Mouse (Mus musculus) heart, adult 9 months (tissue): ENCODE measurements around the gene Mrrf.
A peak's percentile ranks its signal among the peaks of the same experiment; 100 is the strongest.

Experiments used
- DNase-seq, 2 experiments: peaks; one replicate each; pipeline ENCODE4 v3.0.0; 2022; ENCODE audit warnings: low spot score in 2 of 2

The Mrrf gene

DNA sequence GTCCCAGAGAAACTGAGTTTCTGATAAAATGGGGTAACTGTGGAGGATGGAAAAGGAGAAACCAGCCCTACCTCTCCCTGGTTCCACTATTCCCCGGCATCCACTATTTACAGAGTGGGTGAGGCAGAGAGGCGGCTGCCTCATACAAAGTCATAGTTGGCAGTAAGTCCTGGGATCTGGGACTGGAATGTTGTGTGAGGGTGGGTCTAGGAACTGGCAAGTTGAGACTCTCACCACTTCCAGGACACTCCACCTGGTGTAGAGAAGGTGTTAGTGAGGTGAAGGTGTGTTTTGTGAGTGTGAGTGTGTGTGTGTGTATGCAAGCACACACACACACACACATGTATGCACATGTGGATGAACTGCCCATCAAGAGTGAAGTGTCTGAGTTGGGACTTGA is 64.6 kb downstream of the Mrrf start:
- DNase-seq, result no peak

DNA sequence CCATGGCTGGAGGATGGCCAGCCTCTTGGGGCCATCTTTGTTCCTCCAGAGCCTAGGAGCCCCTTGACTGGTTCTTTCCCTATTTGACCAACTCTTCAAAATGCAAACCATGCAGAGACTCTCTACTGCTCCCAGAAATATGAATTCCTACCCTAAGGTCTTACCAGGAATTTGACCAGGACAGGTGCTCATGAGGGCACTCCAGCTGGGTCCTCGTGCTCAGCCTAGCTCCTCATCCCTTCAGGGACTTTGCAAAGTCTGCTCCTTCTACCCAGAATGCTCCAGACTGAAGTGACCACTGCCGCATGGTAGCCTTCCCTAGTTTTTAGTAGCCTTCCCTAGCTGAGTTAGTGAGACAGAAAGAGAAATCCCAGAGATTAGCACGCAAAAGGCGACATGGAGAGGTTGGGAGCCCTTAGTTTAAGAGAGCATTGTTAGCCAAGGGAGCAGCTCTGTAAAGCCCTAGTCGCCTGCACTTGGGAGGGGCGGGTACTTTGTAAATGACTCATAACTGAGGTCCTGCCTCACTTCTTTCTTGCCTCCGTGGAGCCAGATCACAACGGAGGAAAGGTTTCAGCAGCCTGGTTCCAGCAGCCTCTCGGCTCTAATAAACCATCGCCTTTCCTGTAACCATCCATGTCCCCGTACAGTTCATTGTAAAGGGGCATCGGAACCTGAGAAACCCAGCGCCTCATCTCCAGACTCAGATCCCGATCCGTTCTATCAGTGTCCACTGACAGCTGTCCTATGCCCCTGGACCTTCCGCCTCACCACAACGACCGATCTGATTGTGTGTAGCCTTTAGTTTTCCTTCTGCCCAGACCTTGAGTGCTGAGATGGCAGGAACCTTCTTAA is 65.8 kb downstream of the Mrrf start:
- no peak for DNase-seq

DNA sequence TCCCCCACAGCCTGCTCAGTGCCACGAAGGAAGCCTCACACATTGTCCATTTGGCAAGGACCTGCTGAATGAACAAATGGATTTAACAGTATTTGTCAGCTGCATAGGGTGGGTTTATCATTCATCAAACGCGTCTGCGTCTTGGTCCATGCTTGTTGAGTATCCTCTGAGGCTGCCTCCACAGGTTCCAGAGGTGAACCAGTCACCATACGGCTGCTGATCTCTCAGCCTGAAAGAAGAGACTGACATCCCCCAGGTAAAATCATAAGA is 66.4 kb downstream of the Mrrf start:
- DNase-seq, result no peak

DNA sequence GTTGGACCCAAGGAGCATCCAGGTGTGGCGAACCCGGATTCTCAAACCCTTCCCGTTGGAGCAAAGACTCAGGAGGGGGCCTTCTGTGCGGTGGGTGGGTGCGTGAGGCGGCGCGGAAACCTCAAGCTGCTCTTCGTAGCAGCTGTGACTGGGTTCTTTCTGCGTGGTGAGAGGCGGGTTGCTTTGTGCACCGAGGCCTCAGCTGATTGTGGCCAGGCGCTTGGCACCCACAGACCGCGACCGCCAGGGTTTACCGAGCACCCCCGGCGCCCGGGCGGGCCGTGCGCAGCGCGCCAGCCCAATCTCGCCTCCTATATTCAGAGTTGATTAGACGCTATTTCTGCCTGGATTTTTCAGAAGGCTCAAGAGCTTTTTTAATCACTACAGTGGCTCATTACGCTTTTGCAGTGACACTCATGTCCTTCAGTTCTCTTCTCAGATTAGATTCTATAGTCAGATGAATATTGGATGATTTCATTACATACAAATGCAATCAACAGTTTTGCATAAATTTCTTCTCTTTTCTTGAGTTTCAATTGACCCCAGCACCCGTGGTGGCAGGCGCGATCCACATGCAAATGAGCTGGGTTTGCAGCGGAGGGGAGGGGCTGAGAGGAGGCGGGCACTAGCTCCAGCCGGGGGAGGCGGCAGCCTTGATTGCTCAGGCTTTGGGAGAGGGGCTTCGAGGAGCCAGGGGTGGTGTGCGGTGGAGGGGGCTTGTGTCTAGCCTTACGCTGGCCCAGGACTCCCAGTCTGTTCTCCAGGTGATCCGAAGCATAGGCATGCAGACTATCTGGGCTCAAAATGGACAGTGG is 67.0 kb downstream of the Mrrf start:
- no peak for DNase-seq

- no peak for DNase-seq
Observed at GRCm38 (mm10) chr2:36204595-36204994, 68.4 kb downstream of the Mrrf start.

- no peak for DNase-seq
Observed at GRCm38 (mm10) chr2:36207071-36207470, 70.9 kb downstream of the Mrrf start.

DNA sequence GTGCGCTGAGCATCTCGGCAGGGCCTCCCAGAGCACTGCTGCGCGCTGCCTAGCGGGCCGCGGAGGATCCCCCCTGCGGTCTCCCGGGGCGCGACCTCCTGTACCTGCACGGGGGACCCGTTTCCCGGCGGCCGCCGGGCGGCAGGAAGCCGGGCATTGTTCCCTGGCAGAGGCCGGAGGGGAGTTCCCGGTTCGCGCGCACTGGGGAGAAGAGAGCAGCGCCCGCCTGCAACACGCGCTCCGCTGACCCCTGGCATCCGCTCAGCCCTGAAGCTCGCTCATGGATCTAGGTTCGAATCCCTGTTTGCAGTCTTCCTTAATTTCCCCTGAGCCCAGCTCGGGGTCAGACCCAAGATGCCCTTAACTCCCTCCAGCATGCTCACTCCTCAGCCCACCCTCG is 74.6 kb downstream of the Mrrf start:
- no peak for DNase-seq

GRCm38 (mm10) chr2:36211785-36212184 is 75.6 kb downstream of the Mrrf start:
- DNase-seq, result no peak

DNA sequence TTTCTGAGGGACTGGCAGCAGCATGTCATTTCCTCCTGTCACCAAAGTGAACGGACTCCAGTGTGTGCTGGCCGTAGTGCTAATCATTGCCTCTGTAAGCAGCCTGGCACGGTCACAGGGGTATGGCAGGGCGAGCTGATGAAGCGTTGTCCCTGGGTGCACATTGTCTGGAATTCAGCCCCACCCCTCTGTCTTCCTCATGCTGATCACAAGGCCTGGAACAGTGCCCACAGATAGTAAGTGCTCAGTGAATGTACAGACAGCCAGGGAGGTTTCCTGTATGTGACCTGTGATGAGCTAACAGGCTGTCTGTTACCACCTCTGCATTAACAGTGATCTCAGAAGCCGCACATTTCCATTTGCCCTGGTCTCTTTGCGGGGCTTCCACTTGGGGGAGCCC is 76.9 kb downstream of the Mrrf start:
- DNase-seq, result peak; percentile 60

GRCm38 (mm10) chr2:36214023-36214422 is 77.8 kb downstream of the Mrrf start:
- peak; percentile 72 to 83 for DNase-seq

DNA sequence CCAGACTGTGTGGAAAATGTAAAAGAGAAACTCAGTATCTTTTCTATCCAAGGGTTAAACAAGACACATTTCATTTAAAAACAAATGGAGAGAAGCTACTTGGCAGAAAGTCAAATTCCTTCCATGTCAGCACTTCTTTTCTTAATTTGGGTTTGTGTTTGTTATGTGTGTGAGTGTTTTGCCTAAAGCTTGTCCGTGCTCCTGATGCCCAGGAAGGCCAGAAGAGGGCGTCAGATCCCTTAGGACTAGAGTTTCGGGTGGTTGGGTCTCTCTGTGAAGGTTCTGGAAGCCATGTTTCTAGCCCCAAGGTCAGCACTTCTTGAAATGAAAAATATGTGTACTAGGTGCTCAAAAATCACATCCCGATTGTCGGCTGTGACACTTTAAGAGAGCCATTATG is 78.2 kb downstream of the Mrrf start:
- DNase-seq, result no peak

DNA sequence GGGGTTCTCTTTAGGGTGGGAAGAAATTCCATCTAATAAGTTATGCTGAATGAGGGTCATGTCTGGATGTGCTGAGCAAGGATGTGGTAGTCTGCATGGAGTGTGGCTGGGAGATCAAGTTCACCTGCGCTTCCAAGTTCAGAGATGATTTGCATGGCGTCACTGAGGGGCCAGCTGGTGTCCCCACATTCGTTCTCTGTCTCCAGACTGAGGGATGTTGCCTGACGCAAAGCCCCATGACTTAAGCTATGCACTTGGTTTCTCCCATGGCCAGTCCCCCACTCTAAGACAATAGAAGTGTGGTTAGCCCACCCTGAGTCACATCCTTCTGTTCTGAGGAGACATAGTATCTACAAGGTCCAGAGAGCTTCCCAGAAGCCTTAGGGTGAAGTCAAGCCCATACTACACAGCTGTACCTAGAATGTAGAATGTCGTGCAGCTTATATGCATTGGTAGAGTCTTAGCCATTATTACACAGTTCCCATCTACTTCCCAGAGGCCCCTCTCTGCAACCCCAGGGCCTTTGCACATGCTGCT is 79.1 kb downstream of the Mrrf start:
- no peak for DNase-seq

DNA sequence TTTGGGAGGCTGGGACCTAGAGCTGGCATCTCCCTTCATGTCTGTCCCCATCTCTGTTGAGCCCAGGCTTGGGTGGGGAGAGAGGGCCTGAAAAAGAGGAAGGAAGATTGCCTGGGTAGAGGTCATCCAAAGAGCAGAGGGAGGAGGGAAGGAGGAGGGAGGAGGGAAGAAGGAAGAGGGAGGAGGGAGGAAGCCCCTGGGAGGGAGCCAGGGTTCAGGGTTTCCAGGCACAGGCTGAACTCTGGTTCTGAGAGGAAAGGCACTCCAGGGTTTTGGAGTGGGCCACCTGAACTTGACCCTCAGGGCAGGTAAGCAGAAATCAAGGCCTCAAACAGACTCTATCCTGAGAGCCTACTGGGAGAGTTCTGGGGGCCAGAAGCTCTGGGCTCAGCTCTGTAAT is 80.4 kb downstream of the Mrrf start:
- peak in 1 of 2 experiments; percentile 47 for DNase-seq

DNA sequence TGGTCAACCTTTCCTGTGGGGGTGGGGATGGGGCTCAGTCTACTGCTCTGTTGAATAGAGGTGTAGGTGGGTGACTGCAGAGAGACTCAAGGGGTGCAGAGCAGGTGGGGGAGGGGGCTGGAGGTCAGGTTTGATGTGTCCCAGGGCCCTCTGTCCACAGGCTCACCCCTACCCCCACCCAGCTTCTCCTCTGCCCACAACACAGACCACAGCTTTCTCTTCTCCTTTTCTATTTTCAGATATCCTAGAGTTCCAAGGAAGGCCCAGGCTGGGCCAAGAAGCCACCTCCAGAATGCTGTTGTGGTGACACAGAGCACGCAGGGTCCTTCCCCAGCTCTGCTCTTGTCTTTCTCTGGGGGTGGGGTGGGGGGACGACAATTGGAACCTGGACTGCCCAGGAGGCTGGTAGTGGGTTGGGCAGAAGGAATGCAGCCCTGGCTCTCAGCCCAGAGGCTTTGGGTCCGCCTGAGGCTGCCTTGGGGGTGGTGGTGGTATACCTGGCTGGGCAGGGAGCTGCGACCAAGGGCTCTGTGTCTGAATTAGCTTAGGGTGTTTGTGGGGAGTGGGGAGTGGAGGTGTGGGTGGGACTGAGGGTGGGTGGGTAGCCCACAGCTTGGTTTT is 80.9 kb downstream of the Mrrf start:
- DNase-seq, result peak in 1 of 2 experiments; percentile 53

DNA sequence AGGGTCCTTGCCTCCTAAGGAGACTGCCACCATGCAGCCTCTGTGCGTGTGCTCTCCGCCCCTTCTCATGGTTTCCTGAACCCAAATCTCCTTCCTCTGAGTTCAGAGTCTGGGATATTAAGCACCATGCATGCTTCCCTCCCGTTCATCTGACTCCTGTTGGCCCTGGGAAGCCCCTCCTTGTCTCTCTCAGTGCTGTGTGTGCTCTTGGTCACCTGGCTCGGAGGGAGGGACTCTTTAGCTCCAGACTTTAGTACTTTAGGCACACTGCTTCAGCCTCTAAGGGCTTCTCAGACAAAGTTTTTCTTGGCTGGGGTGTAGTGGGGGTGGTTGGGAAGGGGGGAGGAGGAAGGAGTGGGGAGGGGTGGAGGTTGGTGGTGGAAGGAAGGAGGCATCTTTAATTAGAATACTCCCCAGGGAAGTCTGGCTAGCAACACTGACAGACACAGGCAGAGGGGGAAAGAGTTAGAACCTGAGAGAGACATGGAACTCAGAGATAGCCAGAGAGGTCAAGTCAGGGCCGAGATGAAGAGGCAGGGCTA is 81.6 kb downstream of the Mrrf start:
- no peak for DNase-seq

GRCm38 (mm10) chr2:36220106-36220505 is 83.9 kb downstream of the Mrrf start:
- DNase-seq, result no peak

DNA sequence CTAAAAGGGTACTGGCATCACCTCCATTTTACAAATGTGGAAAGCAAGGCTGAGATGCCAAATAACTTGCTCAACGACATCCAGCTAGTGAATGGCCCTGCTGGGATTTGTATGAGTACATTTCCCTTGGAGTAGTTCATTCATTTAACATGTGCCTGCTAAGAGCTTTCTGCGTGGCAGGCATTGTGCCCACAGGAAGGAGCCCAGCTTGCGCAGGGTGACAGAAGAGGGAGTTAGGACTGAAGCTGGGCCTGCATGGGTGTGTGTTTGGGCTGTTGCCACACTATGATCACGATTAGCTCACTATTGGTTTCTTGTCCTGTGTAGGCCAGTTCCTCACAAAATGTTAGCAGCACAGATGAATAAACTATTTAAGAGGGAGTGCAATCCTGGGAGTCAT is 84.7 kb downstream of the Mrrf start:
- no peak for DNase-seq

- DNase-seq, result no peak
Observed at GRCm38 (mm10) chr2:36222168-36222848, 86.1 kb downstream of the Mrrf start.

DNA sequence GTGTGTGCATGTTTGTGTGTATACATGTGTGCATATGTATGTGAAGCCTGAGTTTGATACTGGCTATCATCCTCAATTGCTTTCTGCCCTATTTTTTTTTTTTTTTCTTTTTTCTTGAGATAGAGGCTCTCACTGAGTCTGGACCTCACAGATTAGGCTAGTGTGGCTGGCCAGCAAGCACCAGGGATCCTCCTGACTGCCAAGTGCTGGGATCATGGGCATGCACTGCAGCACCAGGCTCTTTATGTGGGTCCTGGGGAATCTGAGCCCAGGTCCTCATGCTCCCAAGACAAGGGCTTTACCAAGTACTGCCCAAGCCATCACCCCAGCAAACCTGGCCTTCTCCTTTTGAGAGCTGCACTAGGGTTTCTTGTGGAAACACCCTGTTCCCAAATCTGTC is 87.2 kb downstream of the Mrrf start:
- no peak for DNase-seq

DNA sequence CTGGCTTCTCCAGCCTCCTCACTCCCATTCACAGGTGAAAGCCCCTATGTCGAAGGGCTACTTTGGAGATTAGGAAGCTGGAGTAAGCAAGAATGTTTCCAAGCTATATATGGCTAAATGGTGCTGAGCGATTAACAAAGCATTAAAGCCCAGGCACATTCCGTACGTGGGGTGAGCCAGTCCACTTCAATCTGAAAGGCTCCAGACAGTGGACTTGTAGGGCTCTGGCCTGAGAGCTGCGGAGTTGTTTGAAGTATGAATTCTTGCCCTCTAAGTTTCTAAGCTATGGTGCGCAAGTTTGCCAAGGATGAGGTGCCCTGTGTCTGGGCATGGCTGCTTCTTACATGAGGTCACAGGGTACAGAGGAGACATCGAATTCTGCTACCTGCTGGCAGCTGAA is 88.0 kb downstream of the Mrrf start:
- no peak for DNase-seq

DNA sequence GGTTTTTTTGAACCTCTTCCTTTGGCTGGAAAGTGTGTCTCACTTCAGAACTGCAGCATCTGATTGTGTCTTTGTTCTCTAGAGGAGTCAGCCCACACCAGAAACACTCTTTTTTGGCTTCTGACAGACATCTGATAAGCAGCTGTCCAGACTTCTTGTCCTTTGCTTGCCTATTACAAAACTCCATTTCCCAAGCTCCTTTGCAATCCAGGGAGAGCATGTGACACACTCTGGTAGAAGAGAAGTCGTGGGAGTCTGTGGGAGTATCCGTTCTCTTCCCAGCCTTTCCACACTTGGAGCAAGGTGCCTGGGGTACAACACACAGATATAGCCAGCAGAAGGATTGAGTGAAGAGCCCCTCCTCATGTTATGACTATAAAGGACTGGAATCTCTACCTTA is 88.4 kb downstream of the Mrrf start:
- no peak for DNase-seq

GRCm38 (mm10) chr2:36230366-36230765 is 94.2 kb downstream of the Mrrf start, which contains the start of gene Ptgs1:
Ptgs1 (plus strand) TSS chr2:36230426.
- peak; percentile 57 for DNase-seq
